Mouse (Mus musculus) ES-Bruce4 (cell line): Measurements from ENCODE around the gene Best1.

ENCODE experiments used
- CTCF ChIP-seq: IDR thresholded peaks from one replicate; pipeline ENCODE4 v1.8.1; 2011; ENCODE audit warnings: low read depth, low read length
- EP300 ChIP-seq: IDR thresholded peaks from 2 replicates; pipeline ENCODE4 v1.6.1; 2011; ENCODE audit warnings: low read depth, low read length; ENCODE audit not compliant: insufficient read depth
- POLR2A ChIP-seq: IDR thresholded peaks from one replicate; pipeline ENCODE4 v1.8.1; 2011; ENCODE audit warnings: low read length; ENCODE audit not compliant: insufficient read depth

GRCm38 (mm10) chr19:10046983-10047382, 45.5 kb upstream of the Best1 start:
- no peak for TF ChIP-seq POLR2A
- TF ChIP-seq CTCF = no peak
- TF ChIP-seq EP300 = no peak
